Mouse (Mus musculus) limb, embryonic 11.5 days (tissue): ENCODE data around the gene Fam107a. TPM values are rescaled to one million over a fixed set of nuclear protein-coding genes. Genes with fewer than 3 reads are reported as not detected.

ENCODE experiments used
- ATAC-seq: fragments of 200-750 bp; cut with Nextera tagmentation; 2 replicates; pipeline ENCODE4 v1.8.0; 2017; ENCODE audit warnings: low read depth; ENCODE audit not compliant: insufficient number of reproducible peaks, low FRiP score, low TSS enrichment
- DNase-seq: peaks from one replicate; pipeline ENCODE4 v3.0.0-alpha.2; 2015; ENCODE audit warnings: low spot score
- H3K27ac ChIP-seq: fragments of 300-500 bp; sonication (generic); replicated peaks from 2 replicates; pipeline ENCODE4 v1.5.1; 2014; ENCODE audit warnings: low read depth, mild to moderate bottlenecking, low read length
- H3K27me3 ChIP-seq: fragments of 300-500 bp; sonication (generic); 2 replicates; pipeline ENCODE4 v1.6.1; 2014; ENCODE audit warnings: mild to moderate bottlenecking, low read length, mixed read lengths; ENCODE audit not compliant: control insufficient read depth, insufficient read depth
- H3K36me3 ChIP-seq: fragments of 300-500 bp; sonication (generic); 2 replicates; pipeline ENCODE4 v1.6.1; 2014; ENCODE audit warnings: mild to moderate bottlenecking, low read length, moderate library complexity, mixed read lengths; ENCODE audit not compliant: control insufficient read depth, insufficient read depth
- H3K4me1 ChIP-seq: fragments of 300-500 bp; sonication (generic); 2 replicates; pipeline ENCODE4 v1.6.1; 2014; ENCODE audit warnings: low read length, mixed read lengths; ENCODE audit not compliant: control insufficient read depth, insufficient read depth
- H3K4me2 ChIP-seq: fragments of 300-500 bp; sonication (generic); 2 replicates; pipeline ENCODE4 v1.6.1; 2014; ENCODE audit warnings: low read depth, mild to moderate bottlenecking, moderate library complexity; ENCODE audit not compliant: severe bottlenecking
- H3K4me3 ChIP-seq: fragments of 300-500 bp; sonication (generic); 2 replicates; pipeline ENCODE4 v1.5.1; 2014; ENCODE audit warnings: low read depth, low read length
- H3K9ac ChIP-seq: fragments of 300-500 bp; sonication (generic); 2 replicates; pipeline ENCODE4 v1.6.1; 2014; ENCODE audit warnings: mild to moderate bottlenecking, low read length
- H3K9me3 ChIP-seq: fragments of 300-500 bp; sonication (generic); 2 replicates; pipeline ENCODE4 v1.6.1; 2016; ENCODE audit warnings: low read length; ENCODE audit not compliant: control insufficient read depth
- WGBS: fragments of 180-500 bp; shearing (Covaris S2); extraction: QIAGEN DNeasy Blood & Tissue Kit; methylation state at CpG from one replicate; pipeline ENCODE4 v1.1.7; 2014; 5-methylcytosine and 5-hydroxymethylcytosine counted together
- polyA plus RNA-seq: library from polyadenylated mRNA; unstranded; fragments of >200 nt; fragmentation: Nextera tagmentation; extraction: Ambion mirVana; gene quantifications from 2 replicates; pipeline ENCODE4 v1.2.1, GENCODE M21; 2014

Fam107a gene
- polyA plus RNA-seq, 1 experiment from 2014 or later = 0.32 TPM

- Histone ChIP-seq H3K4me1 (no peaks in the 10 kb centered on the region; the same call in 1 of the 2 replicates), H3K9ac (no peak overlapping the region), H3K27me3 (no peaks in the 10 kb centered on the region), H3K36me3 (no peaks in the 10 kb centered on the region), H3K4me3 (no peak overlapping the region), H3K27ac (no peak overlapping the region), H3K9me3 (no peaks in the 10 kb centered on the region), H3K4me2 (no peak overlapping the region)
- DNase-seq = no peak
- ATAC-seq = no peak
- WGBS = 19% methylated on average over 9 of the region's 9 CpGs
Measured at GRCm38 (mm10) chr14:8309621-8310141, 8.1 kb downstream of the Fam107a start.

- Histone ChIP-seq H3K9ac (no peak overlapping the region), H3K9me3 (no peaks in the 10 kb centered on the region), H3K27me3 (no peaks in the 10 kb centered on the region), H3K36me3 (no peaks in the 10 kb centered on the region), H3K27ac (no peak overlapping the region), H3K4me1 (no peaks in the 10 kb centered on the region; the same call in 1 of the 2 replicates), H3K4me2 (no peak overlapping the region), H3K4me3 (no peak overlapping the region)
- DNase-seq (no peak), ATAC-seq (no peak)
- 55% methylated on average over 3 of the region's 3 CpGs for WGBS
Measured at GRCm38 (mm10) chr14:8308650-8309049, 9.2 kb downstream of the Fam107a start.

DNA sequence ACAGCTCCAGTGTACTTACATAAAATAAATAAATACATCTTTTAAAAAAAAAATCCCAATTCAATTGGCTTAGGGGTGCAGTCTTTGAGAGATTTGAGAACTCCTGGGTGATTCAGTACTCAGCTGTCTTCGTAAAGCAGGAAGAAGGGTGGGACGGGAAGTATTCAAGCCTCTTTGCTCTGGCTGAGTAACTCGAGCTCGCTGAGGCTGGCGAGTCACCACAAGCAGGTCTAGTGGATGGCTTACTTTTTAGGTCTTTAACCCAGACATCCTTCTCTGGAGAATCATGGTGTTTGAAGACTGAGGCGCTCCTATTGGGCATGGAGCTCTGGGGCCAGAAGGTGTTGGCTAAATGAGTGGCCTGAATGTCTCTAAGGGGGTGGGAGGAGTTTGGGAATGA is 10.9 kb downstream of the Fam107a start:
- no peak overlapping the region for H3K9ac ChIP-seq
- no peak overlapping the region for H3K4me2 ChIP-seq
- no peaks in the 10 kb centered on the region; the same call in 1 of the 2 replicates for H3K4me1 ChIP-seq
- DNase-seq (no peak), ATAC-seq (no peak)
- H3K36me3 ChIP-seq = no peaks in the 10 kb centered on the region
- no peaks in the 10 kb centered on the region for H3K9me3 ChIP-seq
- no peaks in the 10 kb centered on the region for H3K27me3 ChIP-seq
- 78% methylated on average over 6 of the region's 6 CpGs for WGBS
- H3K27ac ChIP-seq = no peak overlapping the region
- no peak overlapping the region for H3K4me3 ChIP-seq

GRCm38 (mm10) chr14:8305014-8305413 is 12.8 kb downstream of the Fam107a start:
- H3K4me2 ChIP-seq = no peak overlapping the region
- no peak overlapping the region for H3K9ac ChIP-seq
- H3K9me3 ChIP-seq = no peaks in the 10 kb centered on the region
- H3K27ac ChIP-seq = no peak overlapping the region
- H3K4me1 ChIP-seq = no peaks in the 10 kb centered on the region; the same call in 1 of the 2 replicates
- ATAC-seq (0 out of 2 replicates have a peak, but pooled peaks have one; percentile 7), DNase-seq (no peak)
- H3K36me3 ChIP-seq = no peaks in the 10 kb centered on the region
- H3K27me3 ChIP-seq = no peaks in the 10 kb centered on the region
- 66% methylated on average over 3 of the region's 3 CpGs for WGBS
- no peak overlapping the region for H3K4me3 ChIP-seq

- Histone ChIP-seq H3K4me2 (no peak overlapping the region), H3K4me1 (no peaks in the 10 kb centered on the region), H3K9ac (no peak overlapping the region), H3K36me3 (no peaks in the 10 kb centered on the region), H3K4me3 (no peak overlapping the region), H3K9me3 (no peaks in the 10 kb centered on the region), H3K27me3 (no peaks in the 10 kb centered on the region), H3K27ac (no peak overlapping the region)
- DNase-seq (no peak), ATAC-seq (no peak)
Measured at GRCm38 (mm10) chr14:8304082-8304481, 13.7 kb downstream of the Fam107a start.

DNA sequence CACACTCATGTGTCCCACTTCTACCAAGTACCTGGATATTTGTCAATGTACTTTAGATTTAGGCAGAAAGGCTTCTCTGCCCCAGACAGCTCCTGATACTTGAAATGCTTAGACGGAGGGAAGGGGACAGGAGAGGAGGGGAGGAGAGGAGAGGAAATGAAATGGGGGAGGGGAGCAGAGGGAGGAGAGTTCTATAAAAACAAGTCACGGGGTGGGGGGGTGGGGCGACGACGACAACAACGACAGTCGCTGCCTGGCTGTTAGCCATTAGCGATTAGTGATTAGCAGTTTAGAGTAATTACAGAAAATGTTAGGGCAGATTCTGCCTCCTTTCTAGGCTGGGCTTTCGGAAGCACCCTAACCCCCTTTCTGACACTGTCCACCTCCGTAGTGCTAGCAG is 15.1 kb downstream of the Fam107a start:
- H3K9ac ChIP-seq = no peak overlapping the region
- H3K4me2 ChIP-seq = no peak overlapping the region
- H3K4me3 ChIP-seq = no peak overlapping the region
- no peak for DNase-seq
- H3K27ac ChIP-seq = no peak overlapping the region
- 8% methylated on average over 10 of the region's 10 CpGs for WGBS
- ATAC-seq = no peak
- H3K9me3 ChIP-seq = no peaks in the 10 kb centered on the region
- no peaks in the 10 kb centered on the region for H3K4me1 ChIP-seq
- no peaks in the 10 kb centered on the region for H3K27me3 ChIP-seq
- no peaks in the 10 kb centered on the region for H3K36me3 ChIP-seq

GRCm38 (mm10) chr14:8300281-8300680 is 17.5 kb downstream of the Fam107a start:
- DNase-seq = peak; percentile 84
- Histone ChIP-seq H3K9ac (no peak overlapping the region), H3K36me3 (no peaks in the 10 kb centered on the region), H3K4me1 (no peaks in the 10 kb centered on the region), H3K9me3 (no peaks in the 10 kb centered on the region), H3K27me3 (no peaks in the 10 kb centered on the region), H3K27ac (no peak overlapping the region), H3K4me2 (no peak overlapping the region), H3K4me3 (no peak overlapping the region)
- ATAC-seq = peak; percentile 32; the same call in 1 of the 2 replicates
- 20% methylated on average over 8 of the region's 8 CpGs for WGBS

GRCm38 (mm10) chr14:8297889-8298293 is 19.9 kb downstream of the Fam107a start:
- ATAC-seq (no peak), DNase-seq (no peak)
- H3K36me3 ChIP-seq = no peaks in the 10 kb centered on the region
- 70% methylated on average over 5 of the region's 5 CpGs for WGBS
- H3K27ac ChIP-seq = no peak overlapping the region
- no peak overlapping the region for H3K4me2 ChIP-seq
- H3K4me1 ChIP-seq = no peaks in the 10 kb centered on the region
- H3K9me3 ChIP-seq = no peaks in the 10 kb centered on the region
- H3K4me3 ChIP-seq = no peak overlapping the region
- H3K9ac ChIP-seq = no peak overlapping the region
- no peaks in the 10 kb centered on the region for H3K27me3 ChIP-seq

DNA sequence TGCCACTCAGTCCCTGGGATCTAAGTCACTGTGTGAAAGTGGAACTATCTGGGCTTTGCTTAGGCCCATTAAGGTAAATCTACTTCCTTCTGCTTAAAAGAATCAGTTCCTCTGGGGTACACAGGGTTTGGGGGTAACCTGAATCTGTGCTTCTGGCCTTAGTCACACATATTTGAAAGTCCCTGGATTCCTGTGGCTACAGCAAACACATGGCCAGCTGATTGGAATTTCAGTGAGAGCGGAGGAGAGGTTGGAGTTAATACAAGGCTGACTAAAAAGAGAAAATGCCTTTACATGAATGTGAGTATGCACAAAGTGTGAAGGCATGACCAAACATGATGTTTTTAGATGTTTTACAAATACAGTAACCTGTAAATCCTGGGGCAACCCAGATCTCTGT is 23.6 kb downstream of the Fam107a start:
- WGBS = 90% methylated on average over 1 of the region's 1 CpGs
- no peak overlapping the region for H3K9ac ChIP-seq
- DNase-seq (no peak), ATAC-seq (no peak)
- no peak overlapping the region for H3K4me2 ChIP-seq
- no peaks in the 10 kb centered on the region for H3K4me1 ChIP-seq
- H3K27ac ChIP-seq = no peak overlapping the region
- no peaks in the 10 kb centered on the region for H3K9me3 ChIP-seq
- H3K27me3 ChIP-seq = no peaks in the 10 kb centered on the region
- no peaks in the 10 kb centered on the region for H3K36me3 ChIP-seq
- no peak overlapping the region for H3K4me3 ChIP-seq
